Mouse (Mus musculus) thymus, adult 2 months (tissue): ENCODE results near the gene Acvr1b.

ENCODE experiments used
- CTCF ChIP-seq: fragments of 200-500 bp; IDR thresholded peaks from 2 replicates; pipeline ENCODE4 v1.5.1; 2012; ENCODE audit warnings: mild to moderate bottlenecking, control low read depth, low read length, moderate library complexity, borderline replicate concordance; ENCODE audit not compliant: control insufficient read depth, poor library complexity, insufficient read depth; ENCODE audit errors: extremely low read depth
- POLR2A ChIP-seq: fragments of 200-500 bp; IDR thresholded peaks from 2 replicates; pipeline ENCODE4 v1.6.1; 2012; ENCODE audit warnings: mild to moderate bottlenecking, low read length, control low read depth, moderate library complexity; ENCODE audit not compliant: control insufficient read depth, poor library complexity, insufficient read depth; ENCODE audit errors: extremely low read depth

DNA sequence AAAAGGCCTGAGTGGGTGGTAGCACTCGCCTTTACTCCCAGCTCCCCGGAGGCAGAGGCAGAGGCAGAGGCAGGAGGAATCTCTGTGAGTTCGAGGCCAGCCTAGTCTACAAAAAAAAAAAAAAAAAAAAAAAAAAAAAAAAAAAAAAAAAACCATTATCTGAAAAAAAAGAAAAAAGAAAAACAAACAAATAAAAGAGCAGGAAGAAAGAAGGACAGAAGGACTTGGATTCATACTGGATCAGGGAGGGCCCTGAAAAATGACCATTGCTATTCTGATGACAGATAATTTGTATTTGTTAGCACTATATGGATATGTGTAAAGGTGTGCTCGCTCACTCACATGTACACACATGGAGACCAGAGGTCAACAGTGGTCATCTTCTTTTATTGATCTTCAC is 2.6 kb upstream of the Acvr1b start:
- TF ChIP-seq CTCF = no peak
- no peak for TF ChIP-seq POLR2A
